Mouse (Mus musculus) ES-Bruce4 (cell line): ENCODE data around the gene Ctdnep1. TPM values are rescaled to one million over a fixed set of nuclear protein-coding genes. Genes with fewer than 3 reads are reported as not detected.

Source experiments
- H3K27ac ChIP-seq: 2 replicates; pipeline ENCODE4 v1.5.1; 2012; ENCODE audit warnings: low read length, inconsistent platforms; ENCODE audit not compliant: insufficient read depth
- H3K27me3 ChIP-seq: 2 replicates; pipeline ENCODE4 v1.6.1; 2012; ENCODE audit warnings: mild to moderate bottlenecking, low read length, inconsistent platforms; ENCODE audit not compliant: control insufficient read depth, poor library complexity, insufficient read depth, severe bottlenecking
- H3K36me3 ChIP-seq: 2 replicates; pipeline ENCODE4 v1.6.1; 2012; ENCODE audit warnings: inconsistent platforms, mild to moderate bottlenecking, low read length, moderate library complexity; ENCODE audit not compliant: control insufficient read depth, poor library complexity, insufficient read depth, severe bottlenecking
- H3K4me1 ChIP-seq: one replicate; pipeline ENCODE4 v1.8.1; 2011; ENCODE audit warnings: low read length; ENCODE audit not compliant: control insufficient read depth, insufficient read depth
- H3K4me3 ChIP-seq: 2 replicates; pipeline ENCODE4 v1.5.1; 2011; ENCODE audit warnings: low read depth, mild to moderate bottlenecking, low read length
- H3K9ac ChIP-seq: 2 replicates; pipeline ENCODE4 v1.6.1; 2012; ENCODE audit warnings: low read depth, mild to moderate bottlenecking, inconsistent platforms; ENCODE audit not compliant: poor library complexity, severe bottlenecking
- H3K9me3 ChIP-seq: replicated peaks from 2 replicates; pipeline ENCODE4 v1.6.1; 2012; ENCODE audit warnings: mild to moderate bottlenecking, low read length, inconsistent platforms; ENCODE audit not compliant: control insufficient read depth, poor library complexity, insufficient read depth, severe bottlenecking
- CTCF ChIP-seq: IDR thresholded peaks from one replicate; pipeline ENCODE4 v1.8.1; 2011; ENCODE audit warnings: low read depth, low read length
- EP300 ChIP-seq: IDR thresholded peaks from 2 replicates; pipeline ENCODE4 v1.6.1; 2011; ENCODE audit warnings: low read depth, low read length; ENCODE audit not compliant: insufficient read depth
- POLR2A ChIP-seq: IDR thresholded peaks from one replicate; pipeline ENCODE4 v1.8.1; 2011; ENCODE audit warnings: low read length; ENCODE audit not compliant: insufficient read depth
- polyA plus RNA-seq: library from polyadenylated mRNA; stranded (reverse); fragments of >200 nt; gene quantifications from 2 replicates; pipeline ENCODE4 v1.2.4, GENCODE M21; 2011; ENCODE audit warnings: low read depth; ENCODE audit not compliant: missing spikeins, insufficient read depth, insufficient read length

Ctdnep1 gene
- polyA plus RNA-seq, 1 experiment: 61.9 TPM

- H3K4me1 ChIP-seq: no peaks in the 10 kb centered on the region
- no peak overlapping the region for H3K27ac ChIP-seq
- 0 out of 2 replicates have a peak overlapping the region, but pooled peaks have one; percentile 6 for H3K9ac ChIP-seq
Observed at GRCm38 (mm10) chr11:70019495-70020021, 38.6 kb downstream of the Ctdnep1 start.

GRCm38 (mm10) chr11:70020022-70020631 lies 39.2 kb downstream of the Ctdnep1 start:
- no peaks in the 10 kb centered on the region for H3K4me1 ChIP-seq
- no peaks in the 10 kb centered on the region for H3K27me3 ChIP-seq
- no peak overlapping the region for H3K4me3 ChIP-seq
- no peaks in the 10 kb centered on the region for H3K36me3 ChIP-seq
- TF ChIP-seq EP300 (no peak), CTCF (no peak), POLR2A (no peak)
- H3K9me3 ChIP-seq: no peaks in the 10 kb centered on the region
- H3K27ac ChIP-seq: peak overlapping the region; percentile 16; the same call in 1 of the 2 replicates
- H3K9ac ChIP-seq: 0 out of 2 replicates have a peak overlapping the region, but pooled peaks have one; percentile 6

More at GRCm38 (mm10) chr11:70019495-70020021, 38.6 kb downstream of the Ctdnep1 start:
- Histone ChIP-seq H3K27me3 (no peaks in the 10 kb centered on the region), H3K4me3 (no peak overlapping the region), H3K9me3 (no peaks in the 10 kb centered on the region), H3K36me3 (no peaks in the 10 kb centered on the region)
- no peak for TF ChIP-seq CTCF
- no peak for TF ChIP-seq POLR2A
- TF ChIP-seq EP300: no peak

- no peak for TF ChIP-seq EP300
- peak; percentile 40 for TF ChIP-seq CTCF
- TF ChIP-seq POLR2A: no peak
- Histone ChIP-seq H3K27me3 (no peaks in the 10 kb centered on the region), H3K4me3 (peak overlapping the region; percentile 78), H3K9me3 (no peaks in the 10 kb centered on the region), H3K36me3 (no peaks in the 10 kb centered on the region), H3K27ac (no peak overlapping the region), H3K9ac (peak overlapping the region; percentile 31; the same call in 1 of the 2 replicates), H3K4me1 (no peaks in the 10 kb centered on the region)
Observed at GRCm38 (mm10) chr11:70020731-70021263, 39.8 kb downstream of the Ctdnep1 start.

DNA sequence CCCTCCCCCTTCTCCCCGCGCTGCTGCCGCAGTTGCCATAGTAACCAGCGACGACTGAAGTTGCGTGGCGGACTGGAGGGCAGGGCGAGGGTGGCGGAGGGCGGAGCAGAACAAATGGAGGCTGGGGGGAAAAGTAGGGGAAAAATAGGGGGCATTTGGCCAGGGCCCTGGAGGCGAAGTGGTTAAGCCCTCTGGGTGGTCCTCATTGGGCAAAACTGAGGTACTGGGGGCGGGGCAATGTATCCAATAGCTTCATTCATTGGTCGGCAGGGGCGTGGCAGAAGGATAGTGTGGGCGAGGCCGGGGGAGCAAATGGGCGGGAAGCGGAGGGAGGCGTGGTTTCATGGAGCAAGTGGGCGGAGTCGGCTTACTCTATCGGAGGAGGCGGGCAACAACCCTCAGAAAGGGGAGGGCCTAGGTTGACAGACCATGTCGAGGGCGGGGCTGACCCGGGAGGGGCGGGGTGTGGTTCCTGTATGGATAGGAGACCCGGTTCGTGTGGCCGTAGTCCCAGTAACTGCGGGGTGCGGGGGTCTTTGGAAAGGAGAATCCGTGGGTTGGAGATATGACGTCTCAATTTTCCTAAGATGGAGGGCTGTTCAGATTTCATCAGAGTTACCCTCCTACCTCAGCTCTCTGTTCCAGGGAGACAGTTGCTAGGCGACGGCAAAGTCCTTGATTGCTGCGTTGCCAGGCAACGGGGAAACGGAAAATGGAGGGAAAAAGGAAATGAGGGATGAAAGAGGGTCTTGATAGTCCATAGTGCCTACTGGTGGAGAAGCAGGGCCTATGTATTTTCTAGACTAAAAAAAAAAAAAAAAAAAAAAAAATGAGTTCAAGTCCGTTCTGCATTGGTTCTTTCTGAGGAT lies 40.5 kb downstream of the Ctdnep1 start:
- H3K27ac ChIP-seq: no peak overlapping the region
- no peaks in the 10 kb centered on the region for H3K36me3 ChIP-seq
- TF ChIP-seq EP300 (no peak), POLR2A (no peak), CTCF (no peak)
- H3K9ac ChIP-seq: peak overlapping the region; percentile 31; the same call in 1 of the 2 replicates
- no peaks in the 10 kb centered on the region for H3K9me3 ChIP-seq
- H3K4me1 ChIP-seq: peaks cover 3% of the 10 kb centered on the region
- no peaks in the 10 kb centered on the region for H3K27me3 ChIP-seq
- H3K4me3 ChIP-seq: peak overlapping the region; percentile 78

GRCm38 (mm10) chr11:70023481-70024150 lies 42.7 kb downstream of the Ctdnep1 start:
- H3K9me3 ChIP-seq: no peaks in the 10 kb centered on the region
- H3K27me3 ChIP-seq: no peaks in the 10 kb centered on the region
- no peak overlapping the region for H3K4me3 ChIP-seq
- TF ChIP-seq CTCF (no peak), POLR2A (no peak), EP300 (no peak)
- H3K36me3 ChIP-seq: no peaks in the 10 kb centered on the region
- H3K9ac ChIP-seq: no peak overlapping the region; the same call in 1 of the 2 replicates
- H3K4me1 ChIP-seq: peaks cover 3% of the 10 kb centered on the region
- no peak overlapping the region for H3K27ac ChIP-seq
